Mouse (Mus musculus) adrenal gland, postnatal 10 days (tissue): ENCODE data around the gene Crybg1. TPM values are rescaled to one million over a fixed set of nuclear protein-coding genes. Genes with fewer than 3 reads are reported as not detected.
"Not testable (repeated sequence)": the region's sequence is repeated elsewhere in the genome, so short reads cannot be mapped to it uniquely, and the experiment has no call there.

Source experiments
- DNase-seq: peaks from one replicate; pipeline ENCODE4 v3.0.0; 2021; ENCODE audit warnings: mixed read lengths
- total RNA-seq, 2 experiments: library from RNA; stranded (reverse); gene quantifications; 2 replicates each; pipeline ENCODE4 v1.2.3; 2021

Crybg1 gene
- total RNA-seq, 2 experiments from 2014 or later, result 3.8 to 5.6 TPM

GRCm38 (mm10) chr10:44005677-44006641, 142.7 kb downstream of the Crybg1 start:
- DNase-seq, result peak; percentile 66

DNA sequence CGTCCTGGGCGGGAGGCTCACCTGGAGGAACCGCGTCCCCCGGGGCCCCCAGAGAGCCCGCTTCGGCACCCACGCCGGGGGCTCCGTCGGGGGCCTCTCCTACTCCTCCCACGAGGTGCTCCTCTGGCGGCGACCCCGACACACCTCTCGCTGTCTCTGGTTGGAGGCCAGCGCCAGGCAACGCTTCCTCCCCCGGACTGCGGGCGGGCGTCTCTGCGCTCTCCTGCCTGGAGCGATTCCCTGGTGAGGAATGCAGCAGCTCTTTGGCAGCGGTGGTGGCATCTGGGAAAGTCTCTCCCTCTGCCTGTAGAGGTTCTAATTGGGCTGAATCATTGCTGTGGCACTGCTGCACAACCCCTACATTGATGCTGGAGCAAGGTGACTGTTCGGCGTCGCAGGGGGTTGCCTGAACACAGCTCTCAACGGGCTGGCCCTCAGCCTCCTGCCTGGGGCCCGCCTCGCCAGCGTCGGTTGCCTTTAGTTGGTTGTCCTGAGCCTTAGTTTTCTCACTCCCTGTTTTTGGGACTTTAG, 144.4 kb downstream of the Crybg1 start:
- DNase-seq, result peak; percentile 52

DNA sequence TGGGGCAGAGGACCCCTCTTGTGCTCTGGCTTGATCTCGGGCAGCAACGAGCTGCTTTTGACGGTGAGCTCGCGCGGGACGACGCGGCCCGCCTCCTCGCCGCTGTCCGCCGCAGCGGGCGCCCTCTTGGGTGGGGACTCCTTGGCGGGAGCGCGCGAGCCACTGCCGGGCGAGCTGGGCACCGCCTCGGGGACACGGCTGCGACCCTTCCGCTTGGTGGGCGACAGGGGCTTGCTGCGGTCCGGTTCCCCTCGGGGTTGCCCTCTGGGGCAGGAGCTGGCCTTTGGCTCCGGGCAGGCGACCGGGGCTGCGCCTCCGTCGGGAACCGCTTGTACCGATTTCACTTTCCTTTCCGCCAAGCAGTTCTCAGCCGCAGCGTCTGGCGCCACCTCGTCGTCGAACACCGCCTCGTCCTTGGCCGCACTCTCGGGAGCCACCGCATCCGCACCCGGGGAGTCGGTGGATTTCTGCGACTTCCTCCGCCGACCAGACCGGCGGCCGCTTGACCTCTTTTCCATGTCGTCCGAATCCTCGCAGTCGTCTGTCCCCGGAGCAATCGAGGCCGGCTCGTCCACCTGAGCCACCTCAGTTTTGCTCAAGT, 145.0 kb downstream of the Crybg1 start:
- peak; percentile 72 for DNase-seq

DNA sequence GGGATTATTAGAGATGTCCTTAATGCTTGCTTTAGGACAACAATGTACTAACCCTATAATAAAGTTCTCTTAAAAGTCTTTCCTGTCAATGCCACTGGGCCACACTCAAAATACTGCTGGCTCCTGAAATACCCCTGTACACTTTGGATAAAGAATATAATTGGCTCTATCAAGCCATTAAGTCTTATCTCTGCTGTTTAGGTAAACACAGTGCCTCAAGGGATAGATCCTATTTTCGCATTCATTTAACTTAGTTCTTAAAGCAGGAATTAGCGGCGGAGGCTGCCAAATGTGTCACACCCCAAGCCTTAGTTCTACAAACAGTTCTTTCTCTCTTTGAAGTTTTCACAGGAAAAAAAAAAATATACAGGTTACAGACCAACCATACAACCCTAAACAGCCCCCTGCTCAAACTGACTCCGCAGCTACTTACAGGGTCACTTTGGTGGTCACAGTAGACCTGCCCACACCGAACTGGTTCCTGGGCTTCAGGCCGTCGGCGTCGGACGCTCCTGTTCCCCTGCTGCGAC, 145.6 kb downstream of the Crybg1 start:
- DNase-seq, result no peak

DNA sequence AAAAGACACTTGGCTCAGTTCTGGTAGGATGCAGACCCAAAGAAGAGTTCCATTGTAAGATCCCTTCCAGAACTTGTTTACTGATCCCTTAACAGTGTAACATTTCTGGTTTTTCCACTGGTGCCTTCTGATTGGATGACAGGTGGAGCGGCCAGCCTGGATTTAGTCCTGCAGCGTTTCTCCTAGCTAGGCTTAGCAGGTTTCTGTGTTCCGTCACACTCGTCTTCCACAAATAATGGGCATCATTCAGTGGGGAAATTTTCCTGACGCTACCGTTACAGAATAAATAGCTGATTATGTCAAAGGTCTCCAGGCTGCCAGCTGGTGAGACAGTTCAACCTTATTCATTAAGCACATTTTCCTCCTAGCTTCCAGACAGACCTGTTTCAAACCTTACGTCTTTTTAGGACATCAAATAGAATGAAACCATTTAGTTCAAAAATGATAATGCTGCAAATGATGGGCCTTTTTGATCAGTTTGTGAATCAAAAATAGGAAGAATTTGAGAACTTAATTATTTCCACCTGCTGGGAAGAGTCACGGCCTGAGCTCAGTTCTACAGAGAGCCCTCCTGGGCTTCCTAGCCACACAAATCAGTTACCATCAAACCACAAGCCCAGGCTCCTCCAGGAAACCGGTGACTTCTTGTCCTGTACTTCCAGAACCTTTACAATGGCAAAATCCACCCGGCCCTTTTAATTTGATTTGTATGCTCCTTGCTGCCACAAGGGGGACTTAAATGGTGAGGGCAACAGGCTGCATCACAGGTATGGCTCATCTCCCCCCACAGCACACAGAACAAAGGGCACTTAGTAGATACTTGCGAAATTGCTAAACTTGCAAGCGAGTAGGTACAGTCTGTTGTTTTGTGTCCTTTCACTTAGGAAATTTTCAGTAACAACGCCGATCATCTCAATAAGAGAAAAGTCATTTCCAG, 146.4 kb downstream of the Crybg1 start:
- peak; percentile 37 for DNase-seq

GRCm38 (mm10) chr10:44000156-44000865, 148.3 kb downstream of the Crybg1 start:
- no peak for DNase-seq

DNA sequence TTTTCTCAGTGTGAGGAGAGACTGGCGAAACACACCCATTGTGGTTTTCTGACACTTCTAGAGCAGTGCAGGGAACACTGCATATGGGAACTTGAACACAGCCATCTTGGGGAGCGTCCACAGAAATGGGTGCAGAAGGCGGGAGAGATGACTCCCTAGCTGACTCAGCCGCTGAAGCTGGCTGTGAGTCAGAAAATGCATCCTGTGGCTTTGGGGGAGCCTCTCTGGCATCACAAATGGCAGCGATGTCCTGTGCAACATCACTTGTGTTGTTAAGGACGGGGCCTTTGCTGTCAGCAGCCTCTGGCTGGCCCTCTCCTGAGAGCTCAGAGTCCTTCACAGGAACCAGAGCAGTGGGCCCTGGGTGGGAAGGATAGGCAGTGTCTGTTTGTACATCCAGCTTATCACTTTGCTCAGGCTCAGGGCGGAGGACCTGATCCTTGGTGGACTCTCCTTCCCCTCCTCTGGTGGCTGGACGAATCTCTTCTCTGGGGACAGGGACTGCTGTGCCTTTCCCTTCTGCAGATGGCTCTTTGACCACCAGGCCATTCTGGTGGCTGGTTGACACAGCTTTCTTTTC, 150.1 kb downstream of the Crybg1 start:
- no peak for DNase-seq

GRCm38 (mm10) chr10:43998023-43998422, 150.6 kb downstream of the Crybg1 start:
- DNase-seq, result no peak

- no peak for DNase-seq
Measured at GRCm38 (mm10) chr10:43997276-43997675, 151.4 kb downstream of the Crybg1 start.

DNA sequence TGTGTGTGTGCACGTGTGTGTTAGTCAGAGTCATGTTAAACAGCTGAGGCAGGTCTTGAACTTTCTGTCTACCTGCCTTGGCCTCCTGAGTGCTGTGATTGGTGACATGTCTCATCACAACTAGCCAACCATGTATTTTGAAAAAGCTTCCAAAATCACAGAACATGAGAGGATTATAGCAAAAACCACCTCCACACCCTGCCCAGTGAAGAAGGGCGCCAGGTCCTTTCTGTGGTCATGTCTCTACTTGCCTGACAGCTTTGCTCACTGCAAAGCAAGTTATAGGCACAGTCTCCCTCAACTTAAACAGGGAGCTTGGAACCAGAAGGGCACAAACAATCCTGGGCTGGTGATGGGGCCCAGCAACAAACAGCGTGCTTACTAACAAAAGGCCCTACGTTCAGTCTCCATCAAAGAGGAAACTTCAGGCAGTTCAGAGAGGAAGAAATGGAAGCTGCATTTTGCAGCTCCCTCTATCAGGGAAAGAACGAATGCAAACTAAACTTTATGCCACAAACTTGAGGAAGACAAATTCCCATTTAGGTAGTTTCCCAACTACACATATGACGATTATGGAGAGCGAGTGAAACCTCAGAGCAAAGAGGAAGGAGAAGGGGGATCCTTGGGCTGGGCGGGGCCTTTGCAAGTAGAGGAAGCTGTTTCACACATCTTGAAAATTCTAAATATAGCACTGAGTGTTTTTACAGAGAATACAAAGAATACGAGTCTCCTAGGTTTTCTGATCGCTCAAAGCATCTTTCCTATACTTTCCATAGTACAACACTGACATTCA, 152.6 kb downstream of the Crybg1 start:
- DNase-seq, result no peak

GRCm38 (mm10) chr10:43993198-43993597, 155.5 kb downstream of the Crybg1 start:
- DNase-seq, result peak; percentile 30

GRCm38 (mm10) chr10:43992506-43992905, 156.1 kb downstream of the Crybg1 start:
- no peak for DNase-seq

GRCm38 (mm10) chr10:43991268-43991667, 157.4 kb downstream of the Crybg1 start:
- DNase-seq, result no peak

- no peak for DNase-seq
Measured at GRCm38 (mm10) chr10:43983866-43984265, 164.8 kb downstream of the Crybg1 start.

GRCm38 (mm10) chr10:43983241-43983640, 165.4 kb downstream of the Crybg1 start:
- DNase-seq, result no peak

DNA sequence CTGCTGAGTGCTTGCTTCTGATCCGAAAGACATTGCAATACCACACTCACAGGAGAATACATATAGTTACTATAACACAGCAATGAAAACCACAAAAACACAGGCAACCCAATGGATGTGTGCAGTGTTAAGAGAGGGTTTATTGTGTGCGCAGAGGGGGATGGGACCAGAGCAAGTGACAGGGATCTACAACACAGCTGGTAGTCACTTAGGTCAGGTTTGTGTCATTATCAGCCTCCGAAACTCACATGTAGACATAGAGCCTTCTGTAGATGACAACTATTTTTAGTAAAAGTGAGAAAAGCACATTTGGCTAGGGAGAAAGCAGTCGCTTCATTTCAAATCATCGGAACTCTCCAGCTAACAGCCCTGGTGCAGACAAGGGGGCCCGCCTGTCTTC, 166.2 kb downstream of the Crybg1 start:
- DNase-seq, result no peak

DNA sequence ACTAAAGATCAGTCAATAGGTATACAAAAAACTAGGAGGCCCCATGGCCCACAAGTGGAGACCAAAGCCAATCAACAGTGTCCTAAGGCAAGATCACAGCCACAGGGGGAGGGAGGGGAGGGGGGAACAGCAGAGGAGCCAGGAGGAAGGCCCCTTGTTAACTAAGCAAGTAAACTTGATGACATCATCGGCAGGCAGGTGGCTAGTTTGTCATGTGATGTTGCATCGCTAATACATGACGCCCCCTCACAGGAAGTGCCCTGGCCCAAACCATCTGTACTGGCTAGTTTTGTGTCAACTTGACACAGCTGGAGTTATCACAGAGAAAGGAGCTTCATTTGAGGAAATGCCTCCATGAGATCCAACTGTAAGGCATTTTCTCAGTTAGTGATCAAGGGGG, 167.9 kb downstream of the Crybg1 start:
- DNase-seq, result not testable (repeated sequence)

GRCm38 (mm10) chr10:43980080-43980479, 168.6 kb downstream of the Crybg1 start:
- no peak for DNase-seq

GRCm38 (mm10) chr10:43977353-43977752, 171.3 kb downstream of the Crybg1 start:
- peak; percentile 20 for DNase-seq

DNA sequence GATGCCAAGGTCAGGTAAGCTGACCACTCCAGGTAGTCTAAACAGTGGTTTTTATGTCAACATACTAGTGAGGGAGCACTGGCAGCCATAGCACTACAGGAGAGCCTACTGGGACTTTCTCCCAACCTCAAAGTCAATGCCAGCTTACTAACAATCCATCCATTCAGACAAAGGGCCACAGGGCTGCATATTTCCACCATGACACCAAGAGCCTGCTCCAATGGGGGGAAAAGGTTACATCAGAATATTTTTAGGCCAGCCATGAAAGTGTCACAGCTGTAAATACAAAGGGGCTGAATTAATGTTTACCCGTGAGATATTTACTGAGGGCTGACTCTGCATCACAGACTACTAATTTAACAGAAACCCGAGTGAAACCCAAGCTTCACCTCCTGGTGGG, 175.4 kb downstream of the Crybg1 start:
- no peak for DNase-seq
